Mouse (Mus musculus) layer of hippocampus, postnatal 36 days (tissue): Measurements from ENCODE around the gene Psmd7. TPM values are rescaled to one million over a fixed set of nuclear protein-coding genes. Genes with fewer than 3 reads are reported as not detected.

Source experiments
- DNase-seq, 2 experiments: peaks; one replicate each; pipeline ENCODE4 v3.0.0; 2022
- total RNA-seq, 2 experiments: library from RNA; stranded (reverse); gene quantifications; 2 replicates each; pipeline ENCODE4 v1.2.3; 2021

The Psmd7 gene
- total RNA-seq, 2 experiments from 2014 or later, result 103 to 108 TPM

DNA sequence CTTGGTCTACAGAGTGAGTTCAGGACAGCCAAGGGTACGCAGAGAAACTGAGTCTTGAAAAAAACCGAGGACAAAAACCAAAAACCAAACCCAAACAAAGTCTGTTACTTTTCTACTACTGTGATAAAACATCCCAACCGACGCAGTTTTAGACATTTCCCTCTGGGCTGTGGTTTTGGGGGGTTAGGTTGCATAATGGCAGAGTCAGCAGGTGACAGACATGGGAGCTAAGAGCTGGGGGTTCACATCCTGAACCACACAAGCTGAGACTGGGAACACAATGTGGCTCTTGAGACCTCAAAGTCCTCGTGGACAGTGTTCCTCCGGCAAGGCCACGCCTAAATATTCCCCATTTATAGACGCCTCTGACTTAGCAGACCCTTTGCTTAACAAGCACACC lies 10.1 kb downstream of the Psmd7 start:
- no peak for DNase-seq

DNA sequence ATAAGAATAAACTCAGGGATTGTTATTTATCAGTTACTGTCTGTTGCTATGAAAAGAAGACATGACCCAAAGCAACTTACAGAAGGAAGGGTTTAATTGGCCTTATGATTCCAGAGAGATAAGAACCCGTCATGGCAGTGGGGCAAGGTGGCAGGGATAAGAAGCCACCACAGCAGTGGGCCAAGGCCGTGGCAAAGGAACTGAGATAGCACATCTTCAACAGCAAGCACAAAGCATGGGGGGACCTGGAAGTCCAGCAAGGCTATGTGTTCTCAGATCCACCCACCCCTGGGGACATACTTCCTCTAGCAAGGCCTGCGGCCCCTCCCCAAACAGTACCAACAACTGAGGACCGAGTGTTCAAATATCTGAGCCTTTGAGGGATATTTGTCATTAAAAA lies 10.6 kb downstream of the Psmd7 start:
- no peak for DNase-seq

DNA sequence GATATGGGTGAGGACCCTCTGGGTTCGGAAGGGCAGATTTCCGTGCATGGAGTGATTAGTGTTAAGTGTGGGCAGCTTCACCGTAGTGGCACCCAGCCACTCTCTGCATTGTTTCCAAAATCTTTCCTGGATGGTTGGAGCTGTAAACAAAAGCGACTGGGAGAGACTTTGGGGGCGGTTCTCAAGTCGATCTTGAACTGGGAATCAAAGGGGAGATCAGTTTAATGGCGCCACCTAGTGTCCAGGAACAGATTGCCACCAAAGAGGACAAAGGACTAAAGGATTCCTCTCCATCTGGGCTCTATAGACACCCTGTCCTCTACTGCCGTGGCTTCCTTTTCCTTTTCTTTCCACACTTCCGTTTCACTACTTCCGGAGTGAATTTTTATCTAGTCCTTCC lies 11.6 kb downstream of the Psmd7 start:
- peak; percentile 74 to 83 for DNase-seq

DNA sequence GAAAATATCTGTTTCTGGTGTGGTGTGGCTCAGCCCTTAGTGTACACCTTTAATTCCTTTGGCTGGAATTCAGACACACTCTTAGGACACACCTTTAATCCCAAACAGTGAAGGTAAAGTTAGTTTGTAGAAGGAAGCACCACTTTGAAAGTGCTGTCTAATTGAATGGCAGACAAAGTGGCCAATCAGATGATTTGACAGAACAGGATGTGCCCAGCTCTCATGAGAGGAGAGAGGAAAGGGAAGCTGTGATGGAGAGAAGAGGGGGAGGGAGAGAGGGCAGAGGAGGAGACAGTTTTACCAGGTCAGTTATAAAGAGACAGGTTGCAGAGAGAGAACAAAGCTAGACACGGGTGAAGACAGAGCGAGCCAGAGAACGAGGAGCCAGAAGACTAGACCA lies 13.5 kb downstream of the Psmd7 start:
- no peak for DNase-seq

DNA sequence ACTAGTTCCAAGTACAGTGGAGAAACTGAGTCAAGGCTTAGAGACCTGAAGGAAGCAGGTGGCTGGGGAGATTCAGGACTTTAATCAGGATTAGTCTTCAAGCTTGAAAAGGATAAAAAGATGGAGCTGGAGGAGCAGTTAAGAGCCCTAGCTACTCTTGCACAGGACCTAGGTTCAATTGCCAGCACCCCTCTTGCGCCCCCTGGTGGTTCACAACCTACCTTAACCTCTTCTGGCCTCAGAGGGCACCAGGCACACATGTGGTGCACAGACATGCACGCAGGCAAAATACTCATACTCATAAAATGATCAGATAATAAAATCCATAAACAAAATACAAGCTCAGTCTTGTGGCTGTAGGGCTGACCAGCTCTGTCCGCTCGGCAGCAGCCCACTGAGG lies 15.8 kb downstream of the Psmd7 start:
- DNase-seq, result peak; percentile 35 to 51

DNA sequence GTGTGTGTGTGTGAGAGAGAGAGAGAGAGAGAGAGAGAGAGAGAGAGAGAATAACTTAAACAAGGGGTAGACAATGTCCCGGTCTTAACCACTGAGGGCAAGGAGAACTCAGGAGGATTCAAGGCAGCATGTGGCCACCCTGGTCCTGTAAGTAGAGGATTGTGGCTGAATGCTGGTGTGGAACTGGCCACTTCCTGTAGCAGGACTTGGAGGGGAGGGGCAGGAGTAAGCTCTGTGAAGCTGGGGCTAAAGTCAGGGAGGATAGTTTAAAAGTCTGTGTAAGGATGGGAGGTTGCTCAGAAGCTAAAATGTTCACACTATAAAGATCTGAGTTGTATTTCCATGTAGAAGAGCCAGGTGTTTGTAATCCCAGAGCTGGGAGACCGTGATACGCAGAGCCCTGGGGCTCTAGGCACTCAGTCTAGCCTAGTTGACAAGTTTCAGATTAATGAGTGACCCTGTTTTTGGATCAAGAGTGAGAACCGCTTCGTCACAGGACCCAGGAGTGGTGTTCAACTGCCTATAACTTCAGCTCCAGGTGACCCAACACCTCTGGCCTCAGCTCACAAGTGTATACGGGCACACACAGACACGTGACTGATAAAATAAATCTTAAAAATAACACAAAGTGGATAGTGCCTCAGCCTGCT lies 16.7 kb downstream of the Psmd7 start:
- DNase-seq, result no peak

DNA sequence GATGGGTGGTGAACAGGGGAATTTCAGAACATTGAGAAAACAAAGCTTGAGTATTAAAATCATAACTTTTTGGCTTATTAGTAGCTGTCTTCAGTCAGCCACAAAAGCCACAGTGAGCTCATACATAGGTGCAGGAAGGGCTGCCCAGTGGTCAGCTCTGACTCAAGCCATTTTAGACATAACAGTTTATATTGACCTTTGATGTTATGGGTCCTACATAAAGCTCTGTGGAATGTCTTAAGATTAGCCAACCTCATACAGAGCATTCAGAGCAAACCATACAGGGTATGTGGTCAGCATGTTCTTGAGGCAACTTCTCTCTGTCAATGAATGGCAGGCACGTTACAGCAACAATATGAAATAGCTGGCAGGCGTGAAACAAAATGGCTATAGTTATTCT lies 17.2 kb downstream of the Psmd7 start:
- DNase-seq, result no peak

DNA sequence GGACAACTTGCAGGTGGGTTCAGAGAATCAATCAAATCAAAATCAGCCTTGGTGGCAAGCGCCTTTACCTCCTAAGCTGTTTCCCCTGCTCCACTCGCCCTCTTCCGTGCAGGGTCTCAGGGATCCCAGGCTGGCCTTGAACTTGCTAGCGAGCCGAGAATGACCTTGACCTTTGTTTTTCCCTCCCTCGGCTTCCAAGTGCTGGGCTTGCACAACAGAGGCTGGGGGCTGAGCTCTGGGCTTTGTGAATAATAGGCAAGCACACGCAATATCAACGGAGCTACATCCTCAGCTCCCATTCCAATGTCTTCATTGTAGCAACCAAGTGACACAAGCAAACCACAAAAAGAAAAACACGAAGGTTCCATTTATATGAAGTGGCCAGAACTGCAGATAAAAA lies 26.1 kb downstream of the Psmd7 start:
- no peak for DNase-seq

DNA sequence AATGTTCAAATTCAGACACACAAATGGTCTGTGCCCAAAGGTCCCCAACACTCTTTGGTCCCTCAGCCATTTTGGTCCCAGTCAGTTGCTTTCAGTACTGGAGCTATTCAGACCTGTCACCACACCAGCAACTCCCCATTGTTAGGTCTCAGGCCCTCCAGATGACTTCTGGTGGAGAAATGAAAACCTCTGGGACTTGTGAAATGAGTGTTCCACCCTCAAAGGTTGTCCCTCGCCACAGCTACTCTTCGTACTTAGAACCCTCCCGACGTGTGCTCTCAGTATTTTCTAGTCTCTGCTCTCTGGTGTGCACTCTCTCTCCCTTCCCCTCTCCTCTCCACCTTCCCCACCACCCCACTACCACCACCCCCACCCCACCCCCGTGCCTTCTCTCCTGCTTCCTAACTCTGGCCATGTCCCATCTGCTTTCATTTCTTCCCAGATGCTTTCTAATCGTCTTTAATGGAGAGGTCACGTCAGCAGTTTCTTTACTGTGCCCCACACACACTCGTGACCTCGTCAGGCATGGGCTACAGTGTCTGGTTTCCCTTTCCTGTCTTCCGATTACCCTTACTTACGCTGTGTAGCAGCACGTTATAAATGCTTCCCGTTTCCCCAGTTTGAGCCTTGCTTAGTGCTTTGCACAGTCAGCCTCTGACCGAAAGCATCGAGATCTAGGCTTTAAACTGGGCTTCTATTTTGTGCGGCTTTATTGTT lies 27.3 kb downstream of the Psmd7 start:
- no peak for DNase-seq

DNA sequence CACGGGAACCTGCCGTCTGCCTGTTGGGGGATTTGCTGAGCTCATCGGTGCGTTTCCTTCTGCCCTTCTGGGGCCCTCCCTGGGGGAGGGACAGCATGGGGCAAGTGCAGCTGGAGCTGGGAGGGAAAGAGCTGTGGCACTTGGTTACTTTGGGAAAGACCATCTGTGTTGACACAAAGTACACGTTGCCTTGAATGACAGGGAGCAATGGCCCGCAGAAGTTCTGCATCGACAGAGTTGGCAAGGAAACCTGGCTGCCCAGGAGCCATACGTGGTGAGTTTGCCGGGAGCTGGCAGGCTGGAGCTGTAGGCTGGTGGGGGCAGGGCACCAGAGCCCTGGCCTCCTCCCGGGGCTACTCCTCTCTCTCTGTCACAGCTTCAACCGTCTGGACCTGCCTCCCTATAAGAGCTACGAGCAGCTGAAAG lies 31.7 kb downstream of the Psmd7 start:
- no peak for DNase-seq

DNA sequence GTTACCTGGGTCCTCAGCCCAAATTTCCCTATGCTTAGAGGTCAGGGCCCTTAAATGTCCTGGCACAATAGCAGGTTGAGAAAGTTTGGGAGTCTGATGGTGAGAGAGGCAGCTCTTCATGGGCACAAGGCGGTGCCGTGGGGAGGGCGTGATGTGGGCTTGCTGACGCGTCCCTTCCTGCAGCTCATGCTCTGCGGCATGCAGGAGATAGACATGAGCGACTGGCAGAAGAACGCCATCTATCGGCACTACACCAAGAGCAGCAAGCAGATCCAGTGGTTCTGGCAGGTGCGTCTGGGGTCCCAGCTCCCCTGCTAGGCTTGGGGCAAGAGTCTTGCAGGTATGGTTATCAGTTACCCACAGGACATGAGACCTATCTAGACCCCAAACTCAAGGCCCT lies 33.0 kb downstream of the Psmd7 start:
- no peak for DNase-seq

DNA sequence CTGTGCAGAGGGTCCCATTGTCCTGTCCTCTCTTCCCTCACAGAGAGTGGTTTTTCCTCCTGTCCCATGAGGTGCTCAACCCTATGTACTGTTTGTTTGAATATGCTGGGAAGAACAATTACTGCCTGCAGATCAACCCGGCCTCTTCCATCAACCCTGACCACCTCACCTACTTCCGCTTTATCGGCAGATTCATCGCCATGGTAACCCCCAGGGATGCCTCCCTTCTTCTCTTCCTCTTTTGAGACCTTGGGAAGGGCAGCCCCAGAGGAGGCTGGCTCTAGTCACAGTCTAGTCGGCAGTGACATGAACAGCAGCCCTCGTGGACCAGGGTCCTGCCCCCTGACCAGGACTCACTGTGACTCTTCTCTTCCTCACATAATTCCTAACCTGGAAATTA lies 36.0 kb downstream of the Psmd7 start:
- DNase-seq, result no peak

DNA sequence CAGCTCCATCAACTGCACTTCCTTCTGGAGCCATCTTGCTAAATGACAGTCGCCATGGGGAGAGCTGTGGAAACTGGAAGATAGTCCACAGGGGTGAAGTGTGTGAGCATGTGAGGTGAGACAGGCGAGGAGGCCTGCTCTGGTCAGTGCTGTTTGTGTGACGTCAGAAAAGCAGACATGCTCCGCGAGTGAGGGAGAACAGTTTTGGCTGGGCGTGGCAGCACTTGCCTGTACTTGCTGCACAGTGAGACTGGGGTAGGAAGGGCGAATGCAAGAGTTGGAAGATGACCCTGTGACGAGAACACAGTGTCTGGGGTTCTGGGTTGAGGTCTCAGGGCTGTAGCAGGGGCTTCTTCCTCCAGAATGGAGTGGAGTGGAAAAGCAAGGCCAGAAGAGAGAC lies 41.4 kb downstream of the Psmd7 start:
- DNase-seq, result no peak

DNA sequence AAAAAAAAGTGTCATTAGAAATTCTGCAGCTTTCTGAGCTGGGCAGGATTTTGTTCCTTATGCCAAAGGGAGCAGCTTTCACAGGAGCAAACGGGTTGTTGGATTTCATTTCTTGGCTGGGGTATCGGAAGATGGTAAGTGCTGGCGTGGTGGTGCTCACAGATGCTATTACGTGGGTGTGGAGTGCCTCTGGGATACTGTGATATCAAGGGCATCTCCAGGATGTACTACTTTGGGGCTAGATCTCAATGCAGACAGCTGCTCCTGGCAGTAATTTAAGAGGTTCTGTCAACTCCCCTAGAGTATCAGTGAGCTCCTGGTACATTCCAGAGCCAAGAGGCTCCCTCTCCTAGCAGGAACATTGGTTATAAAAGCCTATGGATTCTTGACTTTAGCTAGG lies 42.1 kb downstream of the Psmd7 start:
- DNase-seq, result peak; percentile 60 to 70

DNA sequence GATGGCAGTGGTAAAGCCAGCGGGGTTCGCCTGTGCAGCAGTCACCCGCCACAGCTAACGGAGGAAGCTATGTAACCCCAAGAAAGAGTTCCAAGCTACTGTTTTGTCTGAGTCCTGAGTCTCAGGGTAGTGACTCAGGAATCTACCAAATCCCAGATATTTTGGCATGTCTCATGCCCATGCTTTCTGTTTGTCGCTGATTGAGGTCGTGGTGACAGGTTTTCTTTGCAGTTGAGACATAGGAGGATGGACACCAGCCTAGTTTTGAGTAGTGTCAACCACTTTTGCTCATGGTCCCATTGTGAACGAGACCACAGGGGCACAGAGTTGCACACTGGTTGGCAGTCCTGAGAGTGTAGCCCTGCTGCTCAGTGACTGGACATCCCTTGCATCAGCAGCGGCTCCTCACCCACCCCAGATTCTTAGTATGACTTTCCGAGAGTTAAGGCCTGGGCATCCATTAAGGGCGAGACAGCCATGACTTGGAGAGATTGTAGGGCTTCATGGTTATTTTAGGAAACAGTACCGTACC lies 42.6 kb downstream of the Psmd7 start:
- no peak for DNase-seq

DNA sequence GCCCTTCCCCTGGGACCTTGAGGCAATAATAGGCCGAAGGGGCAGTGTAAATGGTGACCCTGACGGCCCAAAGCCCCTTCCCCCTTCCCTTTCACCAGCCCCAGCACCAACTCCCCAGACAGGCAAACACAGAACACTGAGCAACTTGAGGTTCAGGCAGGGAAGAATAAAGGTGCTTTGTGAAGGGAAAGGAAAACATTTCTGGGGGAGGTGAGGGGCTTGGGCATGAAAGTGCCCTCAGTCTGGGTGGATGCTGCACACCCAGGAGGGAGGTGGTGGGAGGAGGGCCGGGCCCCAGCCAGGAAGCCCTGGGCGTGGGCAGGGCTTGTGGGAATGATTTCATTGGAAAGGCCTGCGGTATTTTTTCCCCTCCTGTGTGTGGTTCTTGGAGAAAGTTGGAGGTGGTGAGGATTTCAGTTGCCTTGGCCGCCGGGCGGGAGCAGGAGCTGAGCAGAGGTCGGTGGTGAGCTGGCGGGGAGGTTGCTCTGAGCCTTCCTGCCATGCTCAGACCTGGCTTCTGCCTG lies 43.6 kb downstream of the Psmd7 start:
- DNase-seq, result no peak

DNA sequence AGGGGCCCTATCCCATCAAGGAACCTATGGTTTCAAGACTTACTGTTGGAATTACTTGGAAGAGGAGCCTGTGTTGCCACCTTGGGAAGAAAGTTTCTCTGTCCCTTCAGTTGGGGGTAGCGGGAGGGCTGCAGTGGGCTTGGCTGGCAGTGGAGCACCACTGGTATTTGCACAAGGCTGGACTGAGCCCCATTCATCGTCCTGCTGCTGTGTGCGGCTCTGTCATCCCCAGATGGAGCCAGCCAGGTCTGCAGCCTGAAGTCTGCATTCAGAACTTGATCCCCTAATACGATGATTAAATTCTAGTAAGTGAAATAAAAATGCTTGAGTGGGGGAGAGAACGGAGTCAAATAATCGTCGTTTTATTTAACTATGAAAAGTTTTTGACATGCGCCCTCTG lies 44.1 kb downstream of the Psmd7 start:
- DNase-seq, result no peak

DNA sequence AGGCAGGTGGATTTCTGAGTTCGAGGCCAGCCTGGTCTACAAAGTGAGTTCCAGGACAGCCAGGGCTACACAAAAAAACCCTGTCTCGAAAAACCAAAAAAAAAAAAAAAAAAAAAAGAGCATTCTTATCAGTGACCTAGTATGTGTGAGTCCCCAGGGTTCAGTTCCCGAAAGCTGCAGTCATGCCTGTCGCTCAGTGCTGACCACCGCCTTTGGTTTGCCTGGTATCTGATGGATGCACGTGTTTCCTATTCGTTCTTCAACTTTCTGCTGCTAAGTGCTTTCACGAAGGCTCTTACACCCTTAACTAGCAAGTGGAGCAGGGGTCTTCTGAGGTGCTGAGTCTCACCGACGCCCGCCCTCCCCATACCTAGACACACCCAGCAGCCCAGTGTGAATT lies 44.5 kb downstream of the Psmd7 start:
- no peak for DNase-seq

DNA sequence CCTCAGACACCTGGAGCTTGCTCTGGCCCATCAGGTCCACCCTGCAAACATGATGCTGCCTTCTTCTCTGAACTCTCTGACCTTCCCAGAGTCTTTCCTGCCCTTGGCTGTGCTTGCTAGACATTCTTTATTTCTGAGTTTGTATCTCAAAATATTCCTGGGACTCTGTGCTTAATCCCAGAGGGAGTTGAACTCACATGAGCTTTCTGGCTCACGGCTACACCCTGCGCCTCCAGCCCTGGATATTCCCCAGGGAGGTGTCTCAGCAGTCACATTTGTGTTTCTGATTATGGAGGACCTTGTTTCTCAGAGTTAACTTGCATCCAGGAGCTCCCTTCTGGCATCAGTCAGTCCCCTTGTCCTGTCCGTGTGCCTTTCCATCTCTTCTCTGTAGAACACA lies 46.1 kb downstream of the Psmd7 start:
- DNase-seq, result no peak

DNA sequence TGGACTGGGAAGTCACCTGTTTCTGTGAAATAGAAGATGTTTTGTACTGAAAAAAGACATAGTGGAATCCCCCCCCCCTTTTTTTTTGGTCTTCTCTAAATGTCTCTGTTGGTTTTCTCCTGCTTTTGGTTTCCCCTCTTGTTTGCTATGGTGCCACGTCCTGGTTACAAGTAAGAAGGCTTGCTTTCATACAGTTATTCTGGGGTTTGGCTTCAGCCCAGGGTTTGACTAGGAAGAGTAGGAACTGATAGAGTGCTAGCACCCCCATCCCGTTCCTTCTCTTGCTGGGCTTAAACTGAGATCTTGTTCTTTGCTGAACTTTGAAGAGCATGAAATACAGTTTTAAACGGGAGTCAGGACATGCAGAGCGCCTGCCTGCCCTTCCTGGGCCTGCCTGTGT lies 46.9 kb downstream of the Psmd7 start:
- DNase-seq, result no peak

DNA sequence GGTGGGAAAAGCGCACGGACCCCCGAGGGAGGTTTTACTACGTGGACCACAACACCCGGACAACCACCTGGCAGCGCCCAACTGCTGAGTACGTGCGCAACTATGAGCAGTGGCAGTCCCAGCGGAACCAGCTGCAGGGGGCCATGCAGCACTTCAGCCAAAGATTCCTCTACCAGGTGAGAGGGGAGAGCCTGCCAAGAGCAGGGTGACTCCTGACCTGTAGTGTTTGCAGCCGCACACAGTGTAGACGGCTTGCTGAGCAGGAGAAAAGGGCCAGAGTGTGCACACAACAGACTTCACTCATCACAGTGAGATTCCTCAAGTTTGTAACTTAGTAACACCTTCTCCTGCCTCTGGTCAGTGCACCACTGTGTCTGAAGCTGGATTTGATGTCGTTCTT lies 47.6 kb downstream of the Psmd7 start:
- no peak for DNase-seq

DNA sequence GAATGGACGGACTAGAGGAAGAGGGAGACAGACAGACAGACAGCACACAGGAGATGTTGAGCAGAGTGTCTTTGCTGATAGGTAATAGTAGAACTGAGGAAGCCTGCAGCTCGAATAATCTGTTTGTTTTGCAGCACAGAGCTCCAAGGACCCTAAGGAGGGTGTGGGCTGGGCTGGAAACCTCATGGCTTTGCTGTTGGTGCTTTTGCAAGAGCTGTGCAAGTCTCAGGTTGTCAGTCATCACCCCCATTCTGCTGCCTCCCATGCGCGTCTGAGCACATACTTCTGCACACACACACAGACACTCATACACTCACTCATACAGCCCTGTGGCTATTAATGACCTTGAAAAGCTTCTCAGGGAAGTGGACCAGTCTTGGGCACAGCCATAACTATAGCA lies 50.8 kb downstream of the Psmd7 start:
- DNase-seq, result no peak
